Mouse (Mus musculus) limb, embryonic 12.5 days (tissue): ENCODE measurements at regions not wholly inside any gene's neighbourhood (a gene's known extent, or its start where the extent isn't known, plus 50 kb on each side); places are given as distances from the start of the nearest gene placed in this dataset.

Source experiments
- ATAC-seq: fragments of 200-750 bp; cut with Nextera tagmentation; 2 replicates; pipeline ENCODE4 v1.8.0; 2017; ENCODE audit warnings: low read depth, moderate TSS enrichment; ENCODE audit not compliant: insufficient number of reproducible peaks, insufficient read depth, low FRiP score, low TSS enrichment
- H3K27ac ChIP-seq: fragments of 300-500 bp; sonication (generic); 2 replicates; pipeline ENCODE4 v1.5.1; 2016; ENCODE audit warnings: mild to moderate bottlenecking, moderate library complexity
- H3K27me3 ChIP-seq: fragments of 300-500 bp; sonication (generic); 2 replicates; pipeline ENCODE4 v1.6.1; 2016; ENCODE audit warnings: mild to moderate bottlenecking, moderate library complexity
- H3K36me3 ChIP-seq: fragments of 300-500 bp; sonication (generic); 2 replicates; pipeline ENCODE4 v1.6.1; 2016; ENCODE audit warnings: mild to moderate bottlenecking, moderate library complexity
- H3K4me1 ChIP-seq: fragments of 300-500 bp; sonication (generic); replicated peaks from 2 replicates; pipeline ENCODE4 v1.6.1; 2016
- H3K4me2 ChIP-seq: fragments of 300-500 bp; sonication (generic); 2 replicates; pipeline ENCODE4 v1.6.1; 2016; ENCODE audit warnings: mild to moderate bottlenecking, moderate library complexity
- H3K4me3 ChIP-seq: fragments of 300-500 bp; sonication (generic); replicated peaks from 2 replicates; pipeline ENCODE4 v1.5.1; 2016; ENCODE audit warnings: mild to moderate bottlenecking
- H3K9ac ChIP-seq: fragments of 300-500 bp; sonication (generic); replicated peaks from 2 replicates; pipeline ENCODE4 v1.6.1; 2016; ENCODE audit warnings: mild to moderate bottlenecking, moderate library complexity
- H3K9me3 ChIP-seq: fragments of 300-500 bp; sonication (generic); 2 replicates; pipeline ENCODE4 v1.6.1; 2016; ENCODE audit warnings: mild to moderate bottlenecking, moderate library complexity
- WGBS: fragments of 180-500 bp; shearing (Covaris S2); methylation state at CpG from one replicate; pipeline ENCODE4 v1.1.7; 2016; 5-methylcytosine and 5-hydroxymethylcytosine counted together

- H3K4me1 ChIP-seq = no peaks in the 10 kb centered on the region
- no peaks in the 10 kb centered on the region for H3K9me3 ChIP-seq
- no peak overlapping the region for H3K27ac ChIP-seq
- no peak for ATAC-seq
- WGBS = 58% methylated on average over 4 of the region's 4 CpGs
- no peak overlapping the region for H3K4me3 ChIP-seq
- H3K9ac ChIP-seq = no peak overlapping the region
- no peaks in the 10 kb centered on the region for H3K36me3 ChIP-seq
- no peaks in the 10 kb centered on the region for H3K27me3 ChIP-seq
- H3K4me2 ChIP-seq = no peak overlapping the region
Measured at GRCm38 (mm10) chr14:109266521-109266920, 352.6 kb upstream of the Slitrk1 start.

GRCm38 (mm10) chr14:109261990-109262389 lies 348.0 kb upstream of the Slitrk1 start:
- 91% methylated on average over 1 of the region's 1 CpGs for WGBS
- H3K9me3 ChIP-seq = no peaks in the 10 kb centered on the region
- ATAC-seq = no peak
- no peak overlapping the region for H3K9ac ChIP-seq
- no peak overlapping the region for H3K4me3 ChIP-seq
- no peak overlapping the region for H3K4me2 ChIP-seq
- no peak overlapping the region for H3K27ac ChIP-seq
- no peaks in the 10 kb centered on the region for H3K4me1 ChIP-seq
- H3K36me3 ChIP-seq = no peaks in the 10 kb centered on the region
- no peaks in the 10 kb centered on the region for H3K27me3 ChIP-seq

GRCm38 (mm10) chr14:109214848-109215247 lies 300.9 kb upstream of the Slitrk1 start:
- 93% methylated on average over 8 of the region's 8 CpGs for WGBS

GRCm38 (mm10) chr14:109180029-109180585 lies 266.1 kb upstream of the Slitrk1 start:
- WGBS = 78% methylated on average over 2 of the region's 2 CpGs
- no peak for ATAC-seq
- no peak overlapping the region for H3K4me3 ChIP-seq

More at GRCm38 (mm10) chr14:109214848-109215247, 300.9 kb upstream of the Slitrk1 start:
- Histone ChIP-seq H3K27ac (no peak overlapping the region), H3K9me3 (no peaks in the 10 kb centered on the region), H3K27me3 (no peaks in the 10 kb centered on the region), H3K9ac (no peak overlapping the region), H3K4me1 (no peaks in the 10 kb centered on the region), H3K4me2 (no peak overlapping the region), H3K4me3 (no peak overlapping the region), H3K36me3 (no peaks in the 10 kb centered on the region)
- ATAC-seq = no peak

GRCm38 (mm10) chr14:109176602-109177179 lies 262.7 kb upstream of the Slitrk1 start:
- H3K9ac ChIP-seq = no peak overlapping the region
- peak; percentile 73 for ATAC-seq
- H3K36me3 ChIP-seq = no peaks in the 10 kb centered on the region
- H3K4me3 ChIP-seq = no peak overlapping the region
- H3K4me1 ChIP-seq = 0 out of 2 replicates have a peak, but pooled peaks cover 4% of the 10 kb centered on the region
- no peaks in the 10 kb centered on the region for H3K9me3 ChIP-seq
- WGBS = 23% methylated on average over 2 of the region's 2 CpGs
- no peak overlapping the region for H3K27ac ChIP-seq
- no peaks in the 10 kb centered on the region for H3K27me3 ChIP-seq
- H3K4me2 ChIP-seq = no peak overlapping the region

More at GRCm38 (mm10) chr14:109180029-109180585, 266.1 kb upstream of the Slitrk1 start:
- no peaks in the 10 kb centered on the region for H3K36me3 ChIP-seq
- H3K9ac ChIP-seq = no peak overlapping the region
- 0 out of 2 replicates have a peak, but pooled peaks cover 4% of the 10 kb centered on the region for H3K4me1 ChIP-seq
- H3K9me3 ChIP-seq = no peaks in the 10 kb centered on the region
- H3K4me2 ChIP-seq = no peak overlapping the region
- H3K27ac ChIP-seq = no peak overlapping the region
- H3K27me3 ChIP-seq = no peaks in the 10 kb centered on the region

GRCm38 (mm10) chr14:109175819-109176218 lies 261.9 kb upstream of the Slitrk1 start:
- H3K4me2 ChIP-seq = no peak overlapping the region
- no peaks in the 10 kb centered on the region for H3K36me3 ChIP-seq
- 83% methylated on average over 3 of the region's 3 CpGs for WGBS
- ATAC-seq = no peak
- no peaks in the 10 kb centered on the region for H3K27me3 ChIP-seq
- no peak overlapping the region for H3K9ac ChIP-seq
- no peak overlapping the region for H3K4me3 ChIP-seq
- 0 out of 2 replicates have a peak, but pooled peaks cover 4% of the 10 kb centered on the region for H3K4me1 ChIP-seq
- H3K27ac ChIP-seq = no peak overlapping the region
- no peaks in the 10 kb centered on the region for H3K9me3 ChIP-seq
